Mouse (Mus musculus) hindbrain, postnatal 0 days (tissue): ENCODE results near the gene Ell. TPM values are rescaled to one million over a fixed set of nuclear protein-coding genes. Genes with fewer than 3 reads are reported as not detected.
A peak's percentile ranks its signal among the peaks of the same experiment; 100 is the strongest.

ENCODE experiments used
- ATAC-seq: fragments of 200-750 bp; cut with Nextera tagmentation; 2 replicates; pipeline ENCODE4 v1.8.0; 2017; ENCODE audit warnings: mild to moderate bottlenecking, moderate TSS enrichment, moderate library complexity
- DNase-seq: peaks from one replicate; pipeline ENCODE4 v3.0.0-alpha.2; 2015; ENCODE audit warnings: low spot score
- H3K27ac ChIP-seq: fragments of 300-500 bp; sonication (generic); 2 replicates; pipeline ENCODE4 v1.5.1; 2014; ENCODE audit warnings: mild to moderate bottlenecking
- H3K27me3 ChIP-seq: fragments of 300-500 bp; sonication (generic); 2 replicates; pipeline ENCODE4 v1.6.1; 2014; ENCODE audit warnings: low read length, mixed read lengths; ENCODE audit not compliant: insufficient read depth
- H3K36me3 ChIP-seq: fragments of 300-500 bp; sonication (generic); 2 replicates; pipeline ENCODE4 v1.6.1; 2014; ENCODE audit warnings: low read length, mixed read lengths; ENCODE audit not compliant: insufficient read depth
- H3K4me1 ChIP-seq: fragments of 300-500 bp; sonication (generic); 2 replicates; pipeline ENCODE4 v1.6.1; 2014; ENCODE audit warnings: antibody characterized with exemption, low read length, mixed read lengths; ENCODE audit not compliant: insufficient read depth
- H3K4me2 ChIP-seq: fragments of 300-500 bp; sonication (generic); 2 replicates; pipeline ENCODE4 v1.6.1; 2014; ENCODE audit warnings: low read depth, mild to moderate bottlenecking, low read length, moderate library complexity, mixed read lengths
- H3K4me3 ChIP-seq: fragments of 300-500 bp; sonication (generic); 2 replicates; pipeline ENCODE4 v1.5.1; 2014; ENCODE audit warnings: low read length
- H3K9ac ChIP-seq: fragments of 300-500 bp; sonication (generic); replicated peaks from 2 replicates; pipeline ENCODE4 v1.6.1; 2014; ENCODE audit warnings: mild to moderate bottlenecking, low read length, moderate library complexity, mixed read lengths
- H3K9me3 ChIP-seq: fragments of 300-500 bp; sonication (generic); 2 replicates; pipeline ENCODE4 v1.6.1; 2016; ENCODE audit warnings: low read length, mixed read lengths
- CTCF ChIP-seq: IDR thresholded peaks from 2 replicates; pipeline ENCODE4 v1.5.1; 2016; ENCODE audit warnings: antibody characterized with exemption, control low read depth, low read depth
- WGBS: fragments of 180-500 bp; shearing (Covaris S2); extraction: QIAGEN DNeasy Blood & Tissue Kit; methylation state at CpG from one replicate; pipeline ENCODE4 v1.1.7; 2014; 5-methylcytosine and 5-hydroxymethylcytosine counted together
- polyA plus RNA-seq: library from polyadenylated mRNA; unstranded; fragments of >200 nt; fragmentation: Nextera tagmentation; extraction: Ambion mirVana; gene quantifications from 2 replicates; pipeline ENCODE4 v1.2.1, GENCODE M21; 2015
- total RNA-seq: library from RNA; depleted of rRNA; stranded (reverse); fragments of >200 nt; gene quantifications from 2 replicates; pipeline ENCODE4 v1.2.3, GENCODE M21; 2014

Ell gene
- total and polyA plus RNA-seq, 2 experiments from 2014 or later: 10.8 to 16.7 TPM

DNA sequence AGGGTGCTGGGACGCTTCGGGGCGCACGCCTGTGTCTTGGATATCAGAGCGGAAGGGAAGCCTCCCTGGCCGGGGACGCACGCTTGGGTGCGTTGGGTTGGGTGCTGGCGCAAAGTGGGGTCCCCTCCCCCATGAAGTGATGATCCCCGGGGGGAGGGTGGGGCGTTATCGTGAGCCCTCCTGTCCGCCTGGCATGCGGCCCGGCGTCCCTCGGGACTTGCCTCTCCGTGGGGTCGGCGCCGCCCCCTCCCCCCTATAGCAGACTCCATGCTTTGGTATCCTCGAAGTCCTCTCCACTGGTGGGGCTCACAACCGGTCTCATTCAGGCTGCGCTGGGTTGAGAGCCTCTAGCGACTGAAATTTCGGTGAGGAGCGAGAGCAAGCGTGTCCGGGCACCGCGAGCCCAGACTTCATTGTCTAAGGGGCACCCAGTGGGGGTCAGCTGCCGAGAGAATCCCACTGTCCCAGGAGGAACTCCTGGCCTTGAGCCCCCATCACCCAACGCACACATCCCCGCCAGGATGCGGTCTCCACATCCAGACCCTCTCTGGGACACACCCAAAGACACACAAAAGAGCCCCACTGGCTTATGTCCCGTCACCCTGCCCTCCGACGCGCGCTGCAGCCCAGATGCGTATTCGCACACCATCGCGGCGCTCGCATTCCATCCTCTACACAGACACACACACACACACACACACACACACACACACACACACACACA lies 45.4 kb upstream of the Ell start:
- peak; percentile 15; the same call in 1 of the 2 replicates for ATAC-seq
- under 1% methylated on average over 47 of the region's 47 CpGs for WGBS
- no peak for TF ChIP-seq CTCF
- DNase-seq: no peak
- Histone ChIP-seq H3K4me1 (no peaks in the 10 kb centered on the region), H3K36me3 (no peaks in the 10 kb centered on the region), H3K4me3 (peak overlapping the region; percentile 35), H3K27ac (no peak overlapping the region), H3K9ac (no peak overlapping the region), H3K9me3 (no peaks in the 10 kb centered on the region), H3K4me2 (peak overlapping the region; percentile 62), H3K27me3 (peaks cover 72% of the 10 kb centered on the region)

GRCm38 (mm10) chr8:70494416-70494945 lies 44.8 kb upstream of the Ell start:
- WGBS: 3% methylated on average over 23 of the region's 28 CpGs
- Histone ChIP-seq H3K4me1 (no peaks in the 10 kb centered on the region), H3K9me3 (no peaks in the 10 kb centered on the region), H3K36me3 (no peaks in the 10 kb centered on the region), H3K4me2 (peak overlapping the region; percentile 62), H3K9ac (no peak overlapping the region), H3K27ac (no peak overlapping the region), H3K4me3 (peak overlapping the region; percentile 35), H3K27me3 (peaks cover 66% of the 10 kb centered on the region)
- no peak for TF ChIP-seq CTCF
- ATAC-seq: no peak
- no peak for DNase-seq

GRCm38 (mm10) chr8:70495001-70495770 lies 44.1 kb upstream of the Ell start:
- Histone ChIP-seq H3K9me3 (no peaks in the 10 kb centered on the region), H3K9ac (no peak overlapping the region; the same call in 1 of the 2 replicates), H3K36me3 (no peaks in the 10 kb centered on the region), H3K27me3 (peaks cover 59% of the 10 kb centered on the region), H3K4me3 (no peak overlapping the region), H3K27ac (no peak overlapping the region), H3K4me1 (no peaks in the 10 kb centered on the region), H3K4me2 (peak overlapping the region; percentile 62; the same call in 1 of the 2 replicates)
- ATAC-seq (peak; percentile 27; the same call in 1 of the 2 replicates), DNase-seq (no peak)
- no peak for TF ChIP-seq CTCF
- 5% methylated on average over 19 of the region's 21 CpGs for WGBS

GRCm38 (mm10) chr8:70495771-70496062 lies 43.5 kb upstream of the Ell start:
- peaks cover 54% of the 10 kb centered on the region for H3K27me3 ChIP-seq
- 8% methylated on average over 12 of the region's 12 CpGs for WGBS
- H3K4me2 ChIP-seq: peak overlapping the region; percentile 22; the same call in 1 of the 2 replicates
- H3K4me1 ChIP-seq: no peaks in the 10 kb centered on the region
- H3K9me3 ChIP-seq: no peaks in the 10 kb centered on the region
- no peak overlapping the region; the same call in 1 of the 2 replicates for H3K9ac ChIP-seq
- no peak overlapping the region for H3K27ac ChIP-seq
- no peak for DNase-seq
- no peaks in the 10 kb centered on the region for H3K36me3 ChIP-seq
- no peak for TF ChIP-seq CTCF
- no peak overlapping the region for H3K4me3 ChIP-seq
- ATAC-seq: no peak

DNA sequence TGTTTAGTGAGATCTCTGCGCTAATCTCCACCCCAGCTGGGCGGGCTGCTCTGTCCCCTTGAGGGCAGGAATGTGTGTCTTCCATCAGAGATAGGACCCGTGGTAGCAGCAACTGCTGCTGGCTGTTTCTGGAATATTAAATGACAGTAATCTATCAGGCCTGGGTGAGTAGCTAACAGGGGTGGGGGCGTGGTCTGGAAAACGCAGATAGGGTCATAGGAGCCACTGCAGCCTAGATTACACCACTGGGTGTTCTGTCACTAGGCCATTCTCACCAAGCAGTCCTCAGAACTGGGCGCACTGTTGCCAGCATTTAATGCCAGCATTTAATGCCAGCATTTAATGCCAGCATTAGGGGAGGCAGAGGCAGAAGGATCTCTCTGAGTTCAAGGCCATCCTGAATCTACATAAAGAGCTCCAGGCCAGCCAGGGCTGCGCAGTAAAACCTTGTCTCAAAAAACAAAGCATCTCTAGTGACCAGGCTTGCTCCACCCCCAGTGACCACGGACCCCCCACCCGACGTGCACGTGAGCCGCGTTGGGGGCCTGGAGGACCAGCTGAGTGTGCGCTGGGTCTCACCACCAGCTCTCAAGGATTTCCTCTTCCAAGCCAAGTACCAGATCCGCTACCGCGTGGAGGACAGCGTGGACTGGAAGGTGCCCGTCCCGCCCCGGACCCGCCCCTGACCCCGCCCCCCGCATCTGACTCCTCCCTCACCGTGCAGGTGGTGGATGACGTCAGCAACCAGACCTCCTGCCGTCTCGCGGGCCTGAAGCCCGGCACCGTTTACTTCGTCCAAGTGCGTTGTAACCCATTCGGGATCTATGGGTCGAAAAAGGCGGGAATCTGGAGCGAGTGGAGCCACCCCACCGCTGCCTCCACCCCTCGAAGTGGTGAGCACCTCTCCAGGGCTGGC lies 38.6 kb upstream of the Ell start:
- H3K36me3 ChIP-seq: no peaks in the 10 kb centered on the region
- DNase-seq (no peak), ATAC-seq (peak; percentile 8; the same call in 1 of the 2 replicates)
- H3K4me3 ChIP-seq: 0 out of 2 replicates have a peak overlapping the region, but pooled peaks have one; percentile 6
- peaks cover 26% of the 10 kb centered on the region for H3K27me3 ChIP-seq
- 11% methylated on average over 38 of the region's 39 CpGs for WGBS
- H3K9me3 ChIP-seq: no peaks in the 10 kb centered on the region
- no peak for TF ChIP-seq CTCF
- H3K9ac ChIP-seq: no peak overlapping the region
- H3K4me1 ChIP-seq: peaks cover 10% of the 10 kb centered on the region; the same call in 1 of the 2 replicates
- H3K27ac ChIP-seq: no peak overlapping the region
- H3K4me2 ChIP-seq: peak overlapping the region; percentile 23
